Mouse (Mus musculus): ENCODE data around the gene Snx29. TPM values are rescaled to one million over a fixed set of nuclear protein-coding genes. Genes with fewer than 3 reads are reported as not detected.

Gene Snx29
- total RNA-seq, 2 experiments from 2014 or later: 32.1 to 33.4 TPM

DNA sequence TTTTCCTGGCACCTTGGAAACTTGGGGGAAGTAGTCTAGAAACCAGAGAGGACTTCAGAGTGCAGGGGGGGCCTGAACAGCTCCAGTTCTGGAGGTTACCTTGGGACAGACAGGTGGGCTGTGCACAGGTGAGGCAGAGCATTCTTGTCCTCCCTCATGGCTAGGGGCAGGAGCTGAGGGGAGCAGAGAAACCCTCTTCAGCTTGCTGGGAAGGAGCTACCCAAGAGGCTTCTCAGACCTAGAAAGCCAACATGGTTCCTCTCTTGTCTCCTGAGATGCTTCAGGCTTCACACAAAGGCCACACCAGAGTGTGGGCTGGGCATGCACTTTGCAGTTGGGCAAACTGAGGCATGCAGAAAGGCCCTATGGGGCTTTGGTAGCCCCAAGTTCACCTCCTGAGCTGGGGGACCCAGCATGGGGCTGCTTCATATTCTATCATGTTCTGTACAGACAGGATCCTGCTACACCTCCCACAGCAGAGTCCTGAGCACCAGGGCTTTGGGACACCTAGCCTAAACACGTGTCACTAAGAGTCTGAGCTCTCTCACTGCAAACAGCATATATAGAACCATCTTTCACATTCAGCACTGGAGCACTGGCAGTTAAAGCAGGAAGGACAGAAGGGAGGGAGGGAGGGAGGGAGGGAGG is 434.0 kb downstream of the Snx29 start:
- peak in 1 of 2 experiments; percentile 9 for DNase-seq (ENCODE audit: extremely low spot score in 1 of 2, low spot score in 2 of 2)

DNA sequence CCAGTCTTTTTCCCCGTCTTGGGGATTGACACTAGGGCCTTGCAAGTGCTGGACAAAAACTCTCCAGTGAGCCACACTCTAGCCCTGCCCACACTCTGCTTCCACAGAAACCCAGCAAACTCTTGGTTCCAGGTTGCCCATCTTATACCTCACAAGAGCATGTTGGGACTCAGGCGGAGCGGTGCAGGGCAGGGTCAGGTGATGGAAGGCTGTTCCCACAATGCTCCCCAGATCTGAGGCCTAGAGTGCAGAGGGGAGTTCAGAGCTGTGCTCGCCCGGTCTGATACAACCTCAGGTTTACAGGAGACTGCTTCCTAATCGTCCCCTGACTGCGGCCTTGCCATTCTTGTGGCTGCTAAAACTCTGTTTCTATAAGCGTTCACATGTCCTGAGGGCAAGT is 434.8 kb downstream of the Snx29 start:
- intact Hi-C loops (cut with DNase I): no loop called here

More for the DNA sequence above, 434.0 kb downstream of the Snx29 start:
- intact Hi-C loops (cut with DNase I): no loop called here

DNA sequence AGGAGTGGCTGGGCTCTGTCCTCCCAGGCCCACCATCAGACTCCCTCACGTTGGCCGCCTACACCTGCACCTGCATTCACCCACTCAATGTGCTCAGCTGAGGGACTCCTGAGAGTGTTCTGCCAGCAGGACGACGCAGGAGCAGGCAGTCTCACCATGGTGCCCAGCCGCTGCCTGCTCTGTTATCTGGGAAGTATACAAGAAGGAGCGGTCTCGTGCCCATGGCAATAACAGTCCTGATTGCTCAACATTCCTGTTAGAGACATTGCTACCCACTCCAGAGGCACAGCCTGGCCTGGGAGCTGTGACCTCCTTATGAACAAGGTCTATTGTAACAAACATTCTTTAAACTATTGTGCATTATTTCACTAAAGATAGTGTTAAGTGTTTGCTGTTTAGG is 435.2 kb downstream of the Snx29 start:
- intact Hi-C loops (cut with DNase I): no loop called here
- peak in 1 of 2 experiments; percentile 15 for DNase-seq (ENCODE audit: extremely low spot score in 1 of 2, low spot score in 2 of 2)

More for the DNA sequence above, 434.8 kb downstream of the Snx29 start:
- DNase-seq (ENCODE audit: extremely low spot score in 1 of 2, low spot score in 2 of 2): peak in 1 of 2 experiments; percentile 13

DNA sequence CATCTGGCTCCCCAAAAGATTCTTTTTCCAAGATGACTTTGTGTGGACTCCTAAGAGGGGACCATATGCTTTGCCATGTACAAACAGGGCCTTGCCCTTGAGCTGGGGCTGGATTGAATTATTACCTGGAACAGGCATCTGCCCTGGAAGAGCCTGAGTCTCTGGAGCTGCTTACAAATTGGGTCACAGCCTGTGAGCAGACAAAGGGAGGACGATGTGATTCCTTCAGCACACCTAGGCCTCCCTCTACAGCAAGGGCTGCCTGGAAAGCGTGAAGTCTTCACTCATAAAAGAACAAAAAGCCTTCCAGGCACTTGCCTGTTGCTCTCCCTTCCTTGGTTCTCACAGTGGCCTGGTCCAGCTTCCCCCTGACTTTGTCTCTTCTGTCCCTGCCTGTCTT is 449.6 kb downstream of the Snx29 start:
- intact Hi-C loops (cut with DNase I): no loop called here
- no peak for DNase-seq (ENCODE audit: extremely low spot score in 1 of 2, low spot score in 2 of 2)

DNA sequence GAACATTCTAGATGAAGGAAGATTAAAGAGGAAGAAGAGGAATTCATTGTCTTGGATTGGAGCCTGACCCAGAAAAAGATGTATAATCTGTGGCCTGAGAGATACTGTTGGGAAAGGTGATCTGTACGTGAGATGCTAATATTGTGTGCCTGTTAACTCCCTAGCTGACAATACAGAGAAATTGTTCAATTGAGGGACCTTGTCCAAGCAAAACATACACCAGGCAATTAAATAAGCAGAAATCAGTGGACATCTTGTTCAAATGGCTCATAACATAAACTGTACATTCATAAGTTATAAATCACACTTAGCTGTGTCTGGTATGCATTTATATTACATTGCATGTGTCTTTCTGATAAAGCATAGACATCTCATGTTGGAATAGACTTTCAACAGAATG is 451.6 kb downstream of the Snx29 start:
- intact Hi-C loops (cut with DNase I): no loop called here
- no peak for DNase-seq (ENCODE audit: extremely low spot score in 1 of 2, low spot score in 2 of 2)

DNA sequence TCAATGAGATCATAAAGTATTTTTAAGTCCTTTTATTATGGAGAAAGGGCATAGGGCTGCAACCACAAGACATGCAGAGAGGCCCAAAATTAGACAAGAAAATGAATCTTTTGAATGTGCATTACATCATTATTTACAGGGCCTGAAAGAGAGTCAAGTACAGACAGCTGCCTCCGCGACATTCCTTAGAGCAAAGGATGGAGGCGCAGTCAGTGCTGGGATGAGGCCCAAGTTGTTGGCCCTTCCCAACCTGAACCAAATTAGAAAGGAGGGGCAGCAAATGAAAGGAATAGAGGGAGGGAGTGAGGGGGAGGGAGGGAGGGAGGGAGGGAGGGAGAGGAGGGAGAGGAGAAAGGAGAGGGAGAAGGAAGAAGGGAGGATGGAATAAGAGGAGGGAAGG is 453.8 kb downstream of the Snx29 start:
- DNase-seq (ENCODE audit: extremely low spot score in 1 of 2, low spot score in 2 of 2): no peak
- intact Hi-C loops (cut with DNase I): no loop called here

DNA sequence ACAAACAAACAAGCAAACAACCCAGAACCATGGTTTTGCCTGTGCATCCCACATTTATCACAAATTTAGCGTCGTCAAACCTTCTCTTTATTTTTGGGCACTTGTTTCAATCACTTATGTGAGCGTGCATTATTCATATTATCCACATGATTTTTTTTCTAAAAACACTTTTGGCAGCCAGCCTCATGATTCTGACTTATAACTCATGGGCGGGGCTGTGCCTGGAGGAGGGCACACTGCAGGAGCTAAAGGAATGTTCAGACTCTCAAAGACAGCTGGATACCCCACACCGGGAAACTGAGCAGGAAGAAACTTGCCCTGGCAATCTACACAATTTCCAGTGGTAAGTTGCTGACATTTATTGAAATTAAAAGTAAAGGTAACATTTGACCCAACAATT is 455.5 kb downstream of the Snx29 start:
- intact Hi-C loops (cut with DNase I): no loop called here
- DNase-seq (ENCODE audit: extremely low spot score in 1 of 2, low spot score in 2 of 2): no peak

DNA sequence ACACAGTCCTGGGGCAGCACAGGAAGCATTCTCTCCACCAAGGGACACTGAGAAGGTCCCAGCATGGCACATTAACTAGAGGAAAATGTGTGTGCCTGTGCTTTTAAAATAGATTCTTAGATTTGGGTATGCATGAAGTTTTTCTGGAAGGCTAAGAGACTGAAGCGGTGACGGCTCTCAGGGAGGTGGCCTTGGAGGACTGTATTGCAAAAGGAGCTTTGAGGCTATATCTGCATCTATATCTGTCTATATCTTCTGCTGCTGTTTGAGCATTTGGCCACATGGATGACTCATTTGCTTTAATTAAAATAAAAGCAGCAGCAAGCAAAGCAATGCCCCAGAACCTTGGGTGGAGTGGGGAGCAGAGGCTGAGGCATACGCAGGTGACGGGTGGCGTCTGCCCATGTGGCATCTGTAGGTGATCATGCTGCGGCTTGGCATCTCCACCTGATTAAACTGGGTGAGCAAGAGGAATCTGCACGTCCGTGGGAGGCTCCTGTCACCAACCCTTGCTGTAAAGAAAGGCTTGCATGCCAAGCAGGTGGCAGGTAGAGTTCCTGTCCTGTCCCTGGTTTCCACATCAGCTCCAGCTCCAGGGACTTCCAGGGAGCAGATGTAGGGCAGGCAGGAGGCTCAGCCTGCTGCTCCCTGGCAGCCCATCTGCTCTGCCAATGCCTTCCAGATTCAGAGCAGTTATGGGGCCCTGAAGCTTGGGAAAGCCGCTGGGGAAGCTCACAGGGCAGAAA is 456.2 kb downstream of the Snx29 start:
- intact Hi-C loops (cut with DNase I): no loop called here
- DNase-seq (ENCODE audit: extremely low spot score in 1 of 2, low spot score in 2 of 2): no peak

DNA sequence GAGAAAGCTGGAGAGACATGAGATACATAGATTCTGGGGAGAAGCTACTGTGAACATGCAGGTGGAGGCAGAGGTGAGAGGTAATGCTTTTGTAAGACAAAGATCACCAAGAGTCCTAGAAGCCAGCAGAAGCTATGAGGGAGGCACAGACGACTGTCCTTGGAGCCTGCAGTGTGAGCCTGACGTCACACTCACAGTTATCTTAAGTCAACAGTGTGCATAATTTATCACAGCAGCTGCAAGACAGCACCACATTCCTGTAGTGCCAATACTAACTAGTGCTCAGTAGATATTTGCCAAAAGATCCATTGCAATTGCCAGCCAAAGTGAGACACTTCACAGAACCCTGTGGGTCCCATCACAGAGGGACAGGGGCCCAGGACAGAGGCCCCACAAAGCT is 459.4 kb downstream of the Snx29 start:
- intact Hi-C loops (cut with DNase I): no loop called here
- DNase-seq (ENCODE audit: extremely low spot score in 1 of 2, low spot score in 2 of 2): no peak

DNA sequence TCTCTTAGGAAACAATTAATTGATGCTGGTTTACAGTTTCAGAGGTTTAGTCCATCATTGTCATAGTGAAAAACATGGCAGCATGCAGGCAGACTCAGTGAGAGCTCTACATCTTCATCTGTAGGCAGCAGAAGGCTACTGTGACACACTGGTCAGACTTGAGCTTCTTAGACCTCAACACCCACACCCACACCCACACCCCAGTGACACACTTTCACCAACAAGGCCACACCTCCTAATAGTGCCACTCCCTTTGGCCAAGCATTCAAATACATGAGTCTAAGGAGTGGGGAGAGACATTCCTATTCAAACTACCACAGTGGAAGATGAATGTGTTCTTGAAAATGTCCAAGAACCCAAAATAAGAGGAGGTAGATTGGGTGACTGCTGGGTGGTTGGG is 460.6 kb downstream of the Snx29 start:
- DNase-seq (ENCODE audit: extremely low spot score in 1 of 2, low spot score in 2 of 2): no peak
- intact Hi-C loops (cut with DNase I): no loop called here

DNA sequence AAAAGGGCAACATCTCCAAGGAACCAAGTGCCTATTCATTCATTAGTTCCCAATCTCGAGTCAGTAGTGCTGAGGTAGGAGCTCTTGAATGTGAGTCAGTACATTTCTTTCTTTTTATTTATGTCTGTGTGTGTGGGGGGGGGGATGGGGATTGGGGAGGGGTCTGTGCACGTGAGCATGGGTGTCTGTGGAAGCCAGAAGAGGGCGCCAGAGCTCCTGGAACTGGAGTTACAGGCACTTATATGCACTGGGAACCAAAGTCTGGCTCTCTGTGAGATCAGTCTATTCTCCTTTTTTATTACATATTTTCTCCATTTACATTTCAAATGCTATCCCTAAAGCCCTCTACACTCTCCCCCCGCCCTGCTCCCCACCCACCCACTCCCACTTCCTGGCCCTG is 461.6 kb downstream of the Snx29 start:
- intact Hi-C loops (cut with DNase I): no loop called here
- no peak for DNase-seq (ENCODE audit: extremely low spot score in 1 of 2, low spot score in 2 of 2)

DNA sequence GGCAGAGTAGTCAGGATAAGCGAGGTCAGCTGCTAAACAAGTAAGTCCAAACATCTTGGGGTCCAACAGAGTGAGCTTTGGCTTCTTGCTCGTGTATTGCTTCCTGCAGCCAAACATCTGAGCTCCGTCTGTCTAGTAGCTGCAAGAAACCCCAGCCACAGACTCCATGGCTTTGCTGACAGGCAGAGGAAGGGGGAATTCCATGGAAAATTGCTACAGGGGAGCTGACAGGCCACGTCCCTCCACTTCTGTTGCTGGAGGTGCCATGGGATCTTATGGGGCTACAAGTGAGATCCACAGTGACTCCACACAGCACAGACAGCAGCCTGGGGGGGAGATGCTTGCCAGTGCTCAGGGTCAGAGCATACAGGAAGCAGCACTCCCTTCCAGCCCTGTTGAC is 463.1 kb downstream of the Snx29 start:
- intact Hi-C loops (cut with DNase I): no loop called here
- DNase-seq (ENCODE audit: extremely low spot score in 1 of 2, low spot score in 2 of 2): no peak

DNA sequence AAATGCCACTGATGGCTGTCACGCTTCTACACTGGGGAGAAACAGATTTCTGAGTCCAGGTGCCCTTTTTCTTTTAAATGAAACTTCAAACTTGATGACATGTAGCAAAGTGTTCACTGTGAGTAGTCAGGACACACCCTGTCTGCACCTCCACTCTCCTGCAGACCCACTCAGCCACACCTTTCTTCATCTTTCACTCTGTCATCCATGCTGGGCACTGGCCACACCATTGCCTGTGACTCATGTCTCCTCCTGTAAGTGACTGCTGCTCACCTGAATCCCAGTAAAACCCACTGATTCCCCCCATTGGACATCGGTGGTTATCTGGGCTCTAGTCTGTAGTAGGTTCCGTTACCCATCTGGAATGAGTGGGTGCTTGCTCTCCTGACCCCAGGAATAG is 467.8 kb downstream of the Snx29 start:
- DNase-seq (ENCODE audit: extremely low spot score in 1 of 2, low spot score in 2 of 2): no peak
- intact Hi-C loops (cut with DNase I): no loop called here

DNA sequence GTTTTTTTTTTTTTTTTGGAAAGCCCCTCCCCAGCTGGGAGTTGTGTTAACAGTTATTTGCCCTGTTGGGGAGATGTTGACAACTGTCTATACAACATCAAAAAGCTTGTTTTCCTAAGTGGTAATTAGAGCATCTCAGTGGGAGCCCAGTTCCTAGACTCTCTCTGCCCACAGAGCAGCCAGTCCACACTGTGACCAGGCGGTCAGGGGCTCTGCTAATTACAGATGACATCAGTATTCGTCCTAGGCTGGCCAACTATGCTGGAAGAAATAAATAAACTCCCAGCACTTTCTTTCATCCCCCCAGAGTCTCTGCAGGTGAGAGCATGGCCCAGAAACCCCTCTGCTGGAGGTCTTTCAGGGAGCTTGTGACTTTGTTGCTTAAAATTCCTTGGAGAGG is 470.7 kb downstream of the Snx29 start:
- intact Hi-C loops (cut with DNase I): no loop called here
- DNase-seq (ENCODE audit: extremely low spot score in 1 of 2, low spot score in 2 of 2): no peak

DNA sequence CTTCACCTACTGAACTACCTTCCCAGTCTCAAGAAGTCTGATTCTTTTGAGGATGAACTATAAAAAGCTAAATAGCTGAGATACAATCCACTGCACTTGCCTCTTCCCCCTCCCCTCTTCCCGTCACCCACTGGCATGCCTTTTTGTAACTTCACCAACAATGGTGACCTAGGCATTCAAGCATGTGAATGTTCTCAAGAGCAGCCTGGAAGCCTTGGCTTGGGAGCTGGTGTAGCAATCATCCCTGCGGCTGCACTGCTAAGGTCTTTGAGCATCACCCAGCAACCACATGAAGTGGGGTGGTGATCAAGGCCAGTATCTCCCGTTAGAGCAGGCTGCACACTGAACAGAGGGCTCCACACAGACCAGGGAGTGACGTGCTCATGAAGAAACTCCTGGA is 471.9 kb downstream of the Snx29 start:
- no peak for DNase-seq (ENCODE audit: extremely low spot score in 1 of 2, low spot score in 2 of 2)
- intact Hi-C loops (cut with DNase I): no loop called here

DNA sequence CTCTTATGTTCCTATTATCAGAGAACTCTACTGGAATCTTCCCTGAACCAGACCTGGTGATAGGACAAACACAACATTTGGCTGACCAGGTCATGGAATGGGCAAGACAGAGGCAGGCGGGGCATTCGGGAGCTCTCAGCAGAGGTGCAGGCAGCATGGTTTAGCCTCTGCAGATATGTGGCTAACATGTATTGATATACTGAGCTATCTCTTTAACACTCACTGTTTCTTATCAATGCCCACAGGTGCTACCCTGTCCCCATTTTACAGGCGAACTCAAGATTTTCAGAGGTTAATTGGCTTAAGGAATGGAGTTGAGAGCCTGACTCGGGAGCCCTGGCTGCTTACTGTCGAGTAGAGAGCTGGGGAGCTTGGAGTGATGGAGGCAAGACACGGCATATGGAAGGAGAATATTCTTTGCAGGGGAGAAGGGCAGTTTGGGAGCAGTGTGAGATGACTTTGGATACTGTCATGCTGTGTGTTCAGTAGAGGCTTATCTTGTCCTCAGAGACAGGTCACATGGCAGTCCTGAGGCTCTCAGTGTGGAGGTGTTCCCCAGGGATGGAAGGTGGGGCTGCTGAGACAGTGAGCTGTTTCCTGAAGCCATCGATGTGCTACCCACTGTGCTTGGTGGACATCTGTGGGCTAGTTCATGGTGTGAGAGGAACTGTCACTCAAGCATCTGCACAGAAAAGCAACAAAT is 473.2 kb downstream of the Snx29 start:
- intact Hi-C loops (cut with DNase I): no loop called here
- no peak for DNase-seq (ENCODE audit: extremely low spot score in 1 of 2, low spot score in 2 of 2)

DNA sequence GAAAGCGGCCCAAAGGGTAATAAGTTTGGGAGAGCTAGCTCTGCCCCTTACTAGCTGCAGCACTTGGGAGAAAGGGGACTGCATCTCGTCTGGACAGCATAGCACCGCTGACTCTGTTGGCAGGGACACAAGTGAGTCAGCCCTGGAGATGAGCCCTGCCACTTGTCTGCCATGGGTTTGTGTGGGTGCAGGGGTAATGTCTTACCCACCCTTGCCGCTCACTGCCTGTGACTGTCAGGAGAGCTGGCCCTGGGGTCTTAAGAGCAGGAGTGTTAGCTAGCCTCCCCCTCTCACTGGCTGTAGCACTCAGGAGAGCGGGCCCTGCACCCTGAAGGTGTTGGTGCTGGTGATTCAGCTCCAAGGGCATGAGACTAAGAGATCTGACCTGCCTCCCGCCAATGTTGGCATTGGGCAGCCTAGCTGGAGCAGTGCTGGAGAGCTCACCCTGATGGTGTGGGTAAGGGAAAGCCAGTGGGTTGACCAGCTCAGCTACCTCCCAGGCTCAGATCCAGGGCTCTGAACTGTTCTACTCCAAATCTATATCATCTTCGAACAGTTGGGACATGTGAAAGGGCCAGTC is 479.3 kb downstream of the Snx29 start:
- no peak for DNase-seq (ENCODE audit: extremely low spot score in 1 of 2, low spot score in 2 of 2)
- intact Hi-C loops (cut with DNase I): no loop called here

Data from left cerebral cortex, postnatal 10 days (tissue).